Mouse (Mus musculus): Measurements from ENCODE around the gene Snx21.

GRCm38 (mm10) chr2:164803201-164803920 is 17.7 kb downstream of the Snx21 start:
- TF ChIP-seq CTCF (IDR thresholded peaks at IDR 0.05; ENCODE audit: extremely low read depth, insufficient read length, insufficient replicate concordance, low read depth, low read length) = no peak
- no peak for TF ChIP-seq POLR2A (IDR thresholded peaks at IDR 0.05; ENCODE audit: low read depth, low read length)
